In the genomic region with DNA sequence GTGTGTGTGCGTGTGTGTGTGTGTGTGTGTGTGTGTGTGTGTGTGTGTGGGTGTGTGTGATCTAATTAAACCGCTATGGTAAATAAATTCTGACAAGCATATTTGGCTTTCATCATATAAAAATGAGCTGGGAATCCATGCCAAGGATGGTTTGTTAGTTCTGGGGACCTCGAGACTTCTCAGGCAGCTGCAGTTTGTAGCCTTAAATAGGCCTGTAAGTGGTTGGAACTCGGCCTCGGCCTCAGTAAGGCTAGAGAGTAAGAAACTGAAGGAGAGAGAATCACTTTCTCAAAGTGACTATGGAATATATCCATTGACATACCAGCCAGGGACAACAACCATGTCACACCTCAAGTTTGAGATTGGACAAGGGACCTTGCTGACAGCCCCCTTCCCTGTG, we compare ENCODE assay signal across 26 mouse cellular contexts.
DNase-seq lines count a peak whose midpoint lies in the region; ATAC-seq and TF ChIP-seq lines count a peak whose summit lies in the region.
"Had no signal": no experiment of that assay in that cellular context is flagged by ENCODE, and none has a peak within 500 bp of the region (broad histone marks: within the 10 kb centered on the region; RNA-seq: fewer than 3 reads in every experiment).

No protein-coding gene starts in this region.

- H3K9ac ChIP-seq in heart, embryonic 15.5 days: no peak overlapping the region
- H3K9ac ChIP-seq in stomach, postnatal 0 days (ENCODE audit: low read length): no peak overlapping the region
- H3K9ac ChIP-seq: embryonic facial prominence, embryonic 13.5 days; hindbrain, embryonic 14.5 days; liver, embryonic 15.5 days; neural tube, embryonic 12.5 days had no signal

- 0 out of 2 replicates have a peak overlapping the region, but pooled peaks have one; percentile 23 for H3K27ac ChIP-seq in heart, embryonic 15.5 days
- H3K27ac ChIP-seq in stomach, postnatal 0 days (replicated peaks): peak overlapping the region; percentile 83
- H3K27ac ChIP-seq: embryonic facial prominence, embryonic 13.5 days; gastrocnemius, adult 2 months; heart, embryonic 10.5 days; hindbrain, embryonic 14.5 days; layer of hippocampus, adult 2 months; liver, embryonic 15.5 days; neural tube, embryonic 12.5 days had no signal

- 63% methylated on average over 5 of the region's 5 CpGs for WGBS in heart, embryonic 15.5 days
- 47% methylated on average over 5 of the region's 5 CpGs for WGBS in stomach, postnatal 0 days

- no peak for ATAC-seq in heart, embryonic 15.5 days (replicated peaks; ENCODE audit: insufficient number of reproducible peaks, insufficient read depth, low FRiP score, low read depth)
- no peak for ATAC-seq in stomach, postnatal 0 days (ENCODE audit: low FRiP score, low TSS enrichment)
- ATAC-seq: CD4-positive, CD25-positive, alpha-beta regulatory T cell, adult 4 months; forebrain, embryonic 14.5 days; inflammation-experienced regulatory T-cells, adult 6 months had no signal

- H3K27me3 ChIP-seq in heart, embryonic 15.5 days: no peaks in the 10 kb centered on the region
- no peaks in the 10 kb centered on the region for H3K27me3 ChIP-seq in stomach, postnatal 0 days (ENCODE audit: control insufficient read depth, insufficient read depth, low read length)
- H3K27me3 ChIP-seq: embryonic facial prominence, embryonic 13.5 days; liver, embryonic 15.5 days; megakaryocyte, embryonic 14.5 days; neural tube, embryonic 12.5 days had no signal

- peaks cover 55% of the 10 kb centered on the region; the same call in 1 of the 2 replicates for H3K36me3 ChIP-seq in heart, embryonic 15.5 days
- no peaks in the 10 kb centered on the region; the same call in 1 of the 2 replicates for H3K36me3 ChIP-seq in stomach, postnatal 0 days (ENCODE audit: control insufficient read depth, insufficient read depth, low read length)
- H3K36me3 ChIP-seq: embryonic facial prominence, embryonic 13.5 days; liver, embryonic 15.5 days had no signal

- no peak for TF ChIP-seq EP300 in stomach, postnatal 0 days (optimal IDR thresholded peaks at IDR 0.05)

- no peak for TF ChIP-seq CTCF in stomach, postnatal 0 days (IDR thresholded peaks at IDR 0.05; ENCODE audit: low read depth)

- H3K4me2 ChIP-seq in heart, embryonic 15.5 days: no peak overlapping the region
- no peak overlapping the region for H3K4me2 ChIP-seq in stomach, postnatal 0 days (replicated peaks; ENCODE audit: low read depth)
- H3K4me2 ChIP-seq: embryonic facial prominence, embryonic 13.5 days; hindbrain, embryonic 14.5 days; liver, embryonic 15.5 days; neural tube, embryonic 12.5 days had no signal

- no peaks in the 10 kb centered on the region; the same call in 1 of the 2 replicates for H3K4me1 ChIP-seq in heart, embryonic 15.5 days (replicated peaks)
- H3K4me1 ChIP-seq in stomach, postnatal 0 days (replicated peaks; ENCODE audit: control insufficient read depth, insufficient read depth): no peaks in the 10 kb centered on the region
- H3K4me1 ChIP-seq: embryonic facial prominence, embryonic 13.5 days; heart, embryonic 10.5 days; liver, embryonic 15.5 days; megakaryocyte, embryonic 14.5 days; neural tube, embryonic 12.5 days had no signal

- no peak overlapping the region for H3K4me3 ChIP-seq in heart, embryonic 15.5 days
- no peak overlapping the region for H3K4me3 ChIP-seq in stomach, postnatal 0 days (ENCODE audit: low read depth, low read length)
- H3K4me3 ChIP-seq: embryonic facial prominence, embryonic 13.5 days; gastrocnemius, adult 2 months; heart, embryonic 10.5 days; layer of hippocampus, adult 2 months; liver, embryonic 15.5 days; megakaryocyte, embryonic 14.5 days; neural tube, embryonic 12.5 days had no signal

- H3K9me3 ChIP-seq in heart, embryonic 15.5 days (replicated peaks): no peaks in the 10 kb centered on the region
- no peaks in the 10 kb centered on the region for H3K9me3 ChIP-seq in stomach, postnatal 0 days (ENCODE audit: control insufficient read depth, low read length)
- H3K9me3 ChIP-seq: embryonic facial prominence, embryonic 13.5 days; heart, embryonic 10.5 days; liver, embryonic 15.5 days; megakaryocyte, embryonic 14.5 days; neural tube, embryonic 12.5 days had no signal

- DNase-seq in heart, adult 9 months (ENCODE audit: low spot score in 2 of 2): no peak
- DNase-seq in kidney, postnatal 4 days: peak; percentile 24 to 47
- no peak for DNase-seq in kidney, adult 9 months
- peak; percentile 24 for DNase-seq in urinary bladder, postnatal 14 days (ENCODE audit: low spot score)
- DNase-seq in urinary bladder, postnatal 25 days (ENCODE audit: low spot score): no peak
- DNase-seq in stomach, postnatal 0 days (ENCODE audit: low spot score): no peak
- DNase-seq in embryo, embryonic 11 days: no peak
- DNase-seq: cerebellum, adult 18-20 months; cerebellum, postnatal 14 days; gastrocnemius, adult 2 months; heart, postnatal 36 days; lung, postnatal 14 days; midbrain, embryonic 14.5 days; right cerebral cortex, postnatal 14 days; thymus, postnatal 36 days had no signal

Comparison
In these comparisons a context has a peak if more than half of its experiments do, and no peak if none do; other contexts are left out.
1. DNase-seq: peak in kidney, postnatal 4 days (2 of 2) and urinary bladder, postnatal 14 days (single experiment); none in heart, adult 9 months (0 of 2), kidney, adult 9 months (single experiment), urinary bladder, postnatal 25 days (single experiment), stomach, postnatal 0 days (single experiment) and embryo, embryonic 11 days (single experiment).